Mouse (Mus musculus) cerebellum, postnatal 36 days (tissue): ENCODE measurements at regions not wholly inside any gene's neighbourhood (a gene's known extent, or its start where the extent isn't known, plus 50 kb on each side); places are given as distances from the start of the nearest gene placed in this dataset.

ENCODE experiments used
- DNase-seq, 2 experiments: peaks; one replicate each; pipeline ENCODE4 v3.0.0; 2021 to 2022; ENCODE audit warnings: mixed read lengths in 2 of 2

DNA sequence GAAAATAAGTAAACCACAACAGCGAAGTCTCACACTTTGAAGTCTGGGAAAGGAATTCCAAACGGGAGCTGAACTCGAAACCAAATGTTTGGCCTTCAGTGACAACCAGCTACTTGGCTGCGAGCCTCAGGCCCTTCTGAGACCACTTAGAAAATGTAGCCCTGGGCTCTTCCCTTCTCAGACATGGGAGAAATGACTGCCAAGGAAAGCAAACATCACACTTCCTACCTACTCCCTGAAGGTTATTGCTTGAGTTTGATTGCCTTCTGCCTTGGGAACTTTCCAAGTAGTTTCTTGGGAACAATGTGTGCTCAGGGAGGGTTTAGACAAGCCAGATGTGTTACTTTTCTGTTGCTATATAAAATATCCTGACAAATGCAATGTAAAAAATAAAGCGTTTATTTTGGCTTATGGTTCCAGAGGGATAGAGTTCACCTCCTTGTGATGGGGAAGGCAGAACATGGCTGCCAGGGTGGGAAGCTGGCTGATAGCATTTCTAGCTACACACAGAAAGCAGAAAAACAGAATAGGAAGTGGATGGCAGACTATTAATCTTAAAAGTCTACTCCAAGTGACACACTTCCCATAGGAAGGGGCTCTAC lies 194.8 kb upstream of the Rack1 start:
- DNase-seq: no peak

DNA sequence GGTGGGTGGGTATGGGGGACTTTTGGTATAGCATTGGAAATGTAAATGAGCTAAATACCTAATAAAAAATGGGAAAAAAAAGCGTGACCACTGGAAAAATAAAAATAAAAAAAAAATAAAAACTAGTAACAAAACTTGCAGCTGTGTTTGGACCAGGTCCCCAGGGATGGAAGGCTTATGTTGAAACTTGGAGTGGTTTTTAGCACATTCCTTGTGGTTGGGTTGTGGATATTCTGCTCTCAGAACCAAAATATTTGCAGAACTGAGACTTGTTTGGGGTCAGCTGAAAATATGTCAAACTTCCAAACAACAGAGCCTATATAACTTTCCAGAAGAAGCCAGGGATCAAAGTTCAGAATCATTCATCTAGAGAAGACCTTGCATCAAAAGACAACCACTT lies 199.0 kb upstream of the Rack1 start:
- no peak for DNase-seq

- DNase-seq: no peak
Measured at GRCm38 (mm10) chr11:48599573-48600127, 200.5 kb upstream of the Rack1 start.

DNA sequence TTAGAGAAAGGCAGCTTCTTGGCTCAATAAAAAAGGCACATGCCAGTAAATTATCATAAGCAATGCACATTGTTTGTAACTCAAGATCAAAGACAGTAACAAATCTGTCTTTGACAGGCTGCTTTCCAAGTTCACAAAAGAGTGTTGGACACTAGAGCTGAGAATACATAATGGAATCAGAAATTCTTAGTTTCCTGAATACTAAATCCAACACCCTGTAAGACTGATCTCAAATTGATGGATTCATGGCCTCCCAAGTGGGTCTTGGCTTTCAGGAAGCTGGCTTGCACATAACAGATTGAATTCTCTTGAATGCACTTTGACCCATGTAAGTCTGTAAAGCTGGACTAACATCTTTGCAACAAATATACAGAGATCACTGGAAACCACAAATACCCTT lies 201.1 kb upstream of the Rack1 start:
- no peak for DNase-seq

- no peak for DNase-seq
Measured at GRCm38 (mm10) chr11:48594429-48594828, 205.7 kb upstream of the Rack1 start.

DNA sequence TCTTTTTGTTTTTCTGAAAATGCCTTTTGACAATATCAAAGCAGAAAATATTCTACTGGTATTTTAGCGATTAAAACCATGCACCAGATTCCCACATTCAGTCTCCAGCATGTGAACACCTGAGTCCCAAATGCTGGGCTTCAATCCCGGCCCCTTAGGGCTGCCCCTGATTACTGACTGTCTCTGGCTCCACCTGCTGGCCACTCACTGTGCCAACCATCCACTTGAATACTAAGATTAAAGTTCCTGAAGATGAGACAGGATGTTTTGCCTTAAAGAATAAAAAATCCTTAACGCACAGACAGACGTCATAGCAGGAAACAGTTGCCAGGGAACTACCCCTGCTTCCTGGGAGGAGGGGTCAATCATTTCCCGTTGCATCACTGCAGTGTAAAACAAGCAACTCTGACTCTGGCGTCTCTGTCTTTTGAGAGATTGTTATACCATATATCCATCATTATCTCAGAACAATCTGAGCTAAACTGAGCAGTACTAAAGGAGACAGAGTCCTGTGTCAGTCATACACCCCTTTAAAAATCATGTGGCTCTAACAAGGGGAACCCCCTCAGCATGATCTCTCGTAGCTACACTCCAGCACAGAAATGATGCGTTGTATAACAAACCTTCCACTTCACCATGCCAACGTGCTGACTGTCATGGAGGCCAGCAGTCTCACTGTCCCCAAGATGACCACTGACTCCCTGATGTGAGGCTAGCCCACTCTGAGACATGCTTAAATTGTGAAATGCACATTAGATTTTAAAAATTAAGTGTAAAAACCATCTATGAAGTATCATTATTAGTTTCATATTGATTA lies 211.1 kb upstream of the Rack1 start:
- peak; percentile 37 to 39 for DNase-seq

DNA sequence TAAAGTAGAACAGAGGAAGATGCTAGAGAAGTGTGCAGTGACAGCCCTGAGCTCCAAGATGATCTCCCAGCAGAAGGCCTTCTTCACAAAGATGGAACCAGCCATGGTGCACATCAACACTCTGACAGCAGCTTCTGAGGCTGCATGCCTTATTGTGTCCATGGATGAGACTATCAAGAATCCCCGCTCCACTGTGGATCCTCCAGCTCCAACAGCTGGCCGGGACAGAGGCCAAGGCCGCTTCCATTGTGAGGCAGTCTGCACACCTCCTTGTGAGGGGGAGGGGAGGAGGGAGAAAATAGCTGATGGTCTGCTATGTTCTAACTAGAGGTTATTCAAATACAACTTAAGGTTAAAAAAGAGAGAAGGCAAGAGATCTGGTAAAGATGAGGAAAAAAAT lies 231.4 kb upstream of the Rack1 start:
- DNase-seq: no peak

DNA sequence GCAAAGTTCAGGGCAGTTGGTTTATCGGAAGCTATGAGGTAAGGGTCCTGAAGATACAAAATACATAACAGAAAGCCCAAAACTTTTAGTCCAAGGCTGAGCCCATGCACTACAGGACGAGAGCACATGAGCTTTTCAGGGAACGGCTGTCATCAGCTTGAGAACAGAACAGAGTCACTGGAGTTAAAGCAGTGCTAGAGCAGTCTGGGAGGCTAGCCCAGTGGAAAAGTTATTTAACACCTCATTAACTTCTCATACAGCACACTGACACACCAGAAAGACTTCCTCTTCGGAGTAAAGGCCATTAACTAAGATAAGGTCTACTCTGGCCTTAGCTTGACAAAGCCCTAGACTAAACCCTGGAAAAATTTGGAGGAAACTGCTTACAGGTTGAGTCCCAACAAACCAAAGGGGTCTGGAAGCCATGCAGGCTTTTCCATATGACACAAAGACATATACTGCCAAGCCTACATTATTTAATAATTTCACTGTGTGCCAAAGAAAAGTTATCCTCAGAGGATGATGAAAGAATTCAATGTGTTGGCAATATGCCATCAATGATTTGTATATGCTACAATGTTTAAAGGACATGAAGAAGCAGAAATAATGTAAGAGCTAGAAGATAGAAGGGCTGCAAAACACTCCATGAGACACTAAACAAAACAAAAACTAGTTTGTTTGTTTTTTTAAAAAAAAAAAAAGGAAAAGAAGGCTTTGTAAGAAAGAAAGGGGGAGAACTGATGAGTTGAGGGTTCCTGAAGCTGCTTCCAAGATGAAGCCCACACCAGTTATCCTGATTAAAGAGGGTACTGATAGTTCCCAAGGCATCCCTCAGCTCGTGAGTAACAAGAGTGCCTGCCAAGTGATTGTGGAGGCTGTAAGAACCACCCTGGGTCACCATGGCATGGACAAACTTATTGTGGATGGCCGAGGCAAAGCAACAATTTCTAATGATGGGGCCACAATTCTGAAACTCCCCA lies 232.3 kb upstream of the Rack1 start:
- no peak for DNase-seq

- no peak for DNase-seq
Measured at GRCm38 (mm10) chr11:48558053-48558452, 242.1 kb upstream of the Rack1 start.

DNA sequence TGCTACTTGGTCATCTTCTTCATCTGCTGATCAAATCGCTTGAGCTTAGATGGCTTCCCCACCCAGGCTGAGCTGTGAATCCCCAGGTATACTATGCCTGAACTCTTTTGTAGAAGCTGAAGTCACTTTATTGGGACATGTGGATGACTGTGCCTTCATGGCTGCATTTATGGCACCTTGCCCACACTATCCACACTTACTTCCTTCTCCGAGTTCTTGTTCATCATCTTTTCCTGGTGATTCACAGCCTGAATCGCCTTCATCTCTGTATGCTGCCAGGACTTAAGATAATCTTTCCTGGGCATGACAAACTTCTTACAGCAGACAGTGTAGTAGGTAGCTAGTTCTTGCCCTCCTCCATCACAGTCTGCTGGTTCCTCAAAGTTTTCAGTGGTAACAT lies 248.1 kb upstream of the Rack1 start:
- no peak for DNase-seq

DNA sequence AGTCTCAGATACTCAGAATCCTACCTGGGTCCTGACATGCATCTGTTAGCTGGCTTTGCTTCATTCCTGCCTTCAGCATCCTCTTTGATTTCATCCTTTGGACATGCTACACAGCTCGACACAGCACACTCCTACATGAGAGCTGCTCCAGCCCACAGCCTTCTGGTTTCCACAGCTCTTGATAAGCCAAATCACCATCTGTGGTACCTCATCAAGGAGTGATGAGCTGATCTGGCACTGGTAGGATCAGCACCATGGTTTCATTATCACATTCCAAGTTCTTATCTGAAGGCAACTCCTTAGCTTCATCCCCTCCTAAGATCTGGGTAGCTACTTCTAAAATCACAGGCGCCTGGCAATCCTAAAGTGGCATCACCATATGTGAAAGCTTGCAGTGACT lies 248.9 kb upstream of the Rack1 start:
- DNase-seq: no peak

- no peak for DNase-seq
Measured at GRCm38 (mm10) chr11:48526316-48526715, 273.8 kb upstream of the Rack1 start.

DNA sequence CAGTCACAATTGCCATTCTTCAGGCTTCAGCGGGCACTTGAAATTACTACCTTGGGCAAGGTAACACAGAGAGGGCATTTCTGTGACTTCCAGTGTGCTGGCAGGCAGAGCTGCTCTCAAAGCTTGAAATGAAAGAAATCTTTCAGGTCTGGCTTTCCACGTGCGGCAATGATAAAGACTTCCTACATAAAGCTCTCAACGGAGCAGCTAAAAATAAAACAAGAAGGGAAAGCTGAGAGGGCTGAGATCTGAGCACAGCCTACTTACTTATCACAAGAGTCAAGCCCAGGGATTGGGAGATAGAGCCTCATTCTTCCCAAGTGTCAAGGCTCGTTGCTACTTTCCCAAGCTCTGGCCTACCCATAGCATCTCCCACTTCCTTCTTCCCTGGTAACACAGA lies 274.6 kb upstream of the Rack1 start:
- no peak for DNase-seq

DNA sequence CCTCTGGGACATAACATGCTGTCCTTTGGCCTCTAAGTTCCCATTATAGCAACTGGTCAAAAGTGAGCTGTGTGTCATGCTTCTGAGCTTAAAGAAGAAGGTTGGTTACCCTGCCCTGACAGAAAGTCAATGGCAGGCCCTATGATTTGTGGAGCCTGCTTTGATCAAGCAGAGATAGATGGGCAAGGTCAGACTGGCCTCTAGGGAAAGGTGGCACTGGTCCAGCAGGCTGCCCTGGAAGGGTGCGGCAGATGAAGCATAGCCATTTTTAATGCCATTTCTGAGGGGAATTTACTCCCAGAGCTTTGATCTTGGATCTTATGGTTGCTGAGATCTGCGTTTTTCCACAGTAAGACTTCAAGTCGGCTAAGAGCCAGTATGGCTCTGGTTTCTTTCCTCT lies 293.2 kb upstream of the Rack1 start:
- DNase-seq: no peak

DNA sequence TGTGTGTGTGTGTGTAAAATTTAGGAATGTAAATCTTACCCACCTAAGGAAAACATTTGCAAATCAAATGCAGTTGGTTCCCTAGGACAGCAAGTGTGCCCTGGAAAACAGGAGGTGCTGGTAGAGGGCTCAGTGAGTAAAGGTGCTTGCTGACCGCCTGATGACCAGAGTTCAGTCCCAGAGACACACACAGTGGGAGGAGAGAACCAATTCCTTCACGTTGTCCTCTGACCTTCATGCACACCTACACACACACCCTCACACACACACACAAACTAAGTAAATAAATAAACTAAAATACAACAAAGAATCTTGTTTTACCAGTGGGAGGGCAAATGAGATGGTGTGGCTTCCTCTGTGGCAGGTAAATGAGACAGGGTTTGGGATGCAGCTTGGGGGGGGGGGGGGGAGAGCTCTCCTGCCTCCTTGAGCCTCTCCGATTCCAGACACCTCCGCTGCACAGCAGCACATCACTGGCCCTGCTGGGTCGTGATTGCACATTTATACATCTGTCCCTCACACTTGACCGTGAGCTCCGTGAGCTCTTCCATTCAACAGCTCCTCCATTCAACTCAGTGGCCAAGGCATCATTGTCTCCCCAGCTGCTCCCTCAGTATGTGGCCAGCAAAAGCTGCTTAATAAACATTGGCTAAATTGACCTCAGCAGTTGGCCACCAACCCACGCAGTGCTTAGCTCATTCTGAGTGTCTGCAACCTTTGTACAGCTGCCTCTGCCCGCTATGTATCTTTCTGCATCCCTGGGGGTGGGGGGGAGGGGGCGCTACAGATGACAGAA lies 297.9 kb upstream of the Rack1 start:
- no peak for DNase-seq

- no peak for DNase-seq
Measured at GRCm38 (mm10) chr11:48499057-48499456, 301.1 kb upstream of the Rack1 start.

GRCm38 (mm10) chr11:48488308-48488707 lies 311.8 kb upstream of the Rack1 start:
- DNase-seq: no peak

- DNase-seq: no peak
Measured at GRCm38 (mm10) chr11:48464036-48464435, 336.1 kb upstream of the Rack1 start.

GRCm38 (mm10) chr11:48449883-48450282 lies 350.2 kb upstream of the Rack1 start:
- DNase-seq: no peak

DNA sequence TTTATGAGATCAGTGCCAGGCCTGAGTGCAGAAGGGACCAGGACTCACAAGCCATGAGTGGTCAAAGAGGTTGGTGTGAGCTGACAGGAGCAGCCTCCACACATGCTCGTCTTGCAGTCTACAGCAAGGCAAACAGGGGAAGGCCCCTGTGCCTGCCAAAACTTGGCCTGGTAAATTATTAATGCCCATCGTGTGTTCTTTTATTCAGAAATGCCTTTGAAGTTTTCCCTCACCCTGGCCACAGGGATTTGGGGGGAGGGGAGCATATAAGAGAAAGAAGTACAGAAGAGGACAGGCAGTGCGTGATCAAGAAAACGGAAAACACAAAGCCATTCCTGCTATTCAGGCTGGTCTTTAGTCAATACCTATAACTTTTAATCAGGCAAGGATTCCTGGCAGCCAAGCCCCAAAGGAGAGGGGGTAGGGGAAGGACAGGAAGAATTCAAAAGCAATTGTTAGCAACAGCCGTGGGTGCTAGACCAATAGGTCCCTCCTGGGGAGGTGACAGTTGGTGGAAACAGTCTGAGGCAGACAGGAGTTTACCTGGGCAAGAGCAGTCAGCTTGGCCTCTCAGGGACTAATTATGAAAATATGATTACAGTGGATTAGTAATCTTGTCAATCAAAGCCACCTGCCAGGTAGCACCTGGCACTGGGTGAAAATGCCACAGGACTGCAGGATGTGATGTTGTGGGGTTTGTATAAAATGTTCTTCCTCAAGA lies 357.4 kb upstream of the Rack1 start:
- DNase-seq: no peak

DNA sequence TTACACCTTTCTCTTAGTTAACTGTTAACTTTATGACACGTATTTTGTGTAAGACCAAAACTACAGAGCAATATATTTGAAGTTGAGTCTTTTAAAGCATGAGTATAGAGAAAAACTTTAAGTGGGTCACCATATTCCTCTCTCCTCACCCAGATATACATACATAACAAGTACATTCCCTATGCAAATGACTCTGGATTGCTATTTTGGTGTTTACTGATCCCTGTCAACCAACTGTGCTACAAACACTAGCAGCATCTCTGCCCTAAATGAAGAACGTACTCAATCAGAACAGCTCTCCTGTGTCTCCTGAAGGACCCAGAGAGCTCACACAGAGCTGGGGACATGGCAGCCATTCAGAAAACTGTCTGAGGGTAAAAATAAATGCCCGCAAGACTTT lies 363.4 kb upstream of the Rack1 start:
- no peak for DNase-seq

DNA sequence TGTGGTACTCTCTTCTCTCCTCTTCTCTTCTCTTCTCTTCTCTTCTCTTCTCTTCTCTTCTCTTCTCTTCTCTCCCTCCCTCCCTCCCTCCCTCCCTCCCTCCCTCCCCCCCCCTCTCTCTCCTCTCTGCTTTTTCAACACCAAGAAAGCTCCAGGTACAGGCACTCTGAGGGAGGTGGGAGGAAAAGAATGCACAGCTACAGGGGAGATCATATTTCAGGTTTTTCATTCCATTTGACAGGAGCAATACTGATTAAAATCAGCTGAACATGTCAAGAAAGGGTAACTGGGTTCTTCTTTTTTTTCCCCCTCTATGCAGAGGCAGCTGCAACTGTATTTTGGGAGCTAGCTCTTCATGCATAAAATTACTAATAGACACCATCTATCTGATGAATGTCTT lies 368.8 kb upstream of the Rack1 start:
- no peak for DNase-seq
